Mouse (Mus musculus): ENCODE measurements around the gene Lhfp.

- TF ChIP-seq CTCF (IDR thresholded peaks at IDR 0.05; ENCODE audit: low read depth, low read length) (no peak), POLR2AphosphoS5 (IDR thresholded peaks at IDR 0.05; ENCODE audit: insufficient replicate concordance, low read depth, low read length) (no peak), GATA1 (IDR thresholded peaks at IDR 0.05; ENCODE audit: borderline replicate concordance, low read length) (no peak), TAL1 (conservative IDR thresholded peaks at IDR 0.05; ENCODE audit: low read depth, low read length) (no peak), GATA2 (IDR thresholded peaks at IDR 0.05; ENCODE audit: borderline replicate concordance, low read depth, low read length) (no peak)
These were observed 32.9 kb downstream of the Lhfp start for GRCm38 (mm10) chr3:53074264-53074663.

All from G1E (cell line).